Mouse (Mus musculus) adrenal gland, postnatal 10 days (tissue): ENCODE results near the gene Klb. TPM values are rescaled to one million over a fixed set of nuclear protein-coding genes. Genes with fewer than 3 reads are reported as not detected.
"Not testable (repeated sequence)": the region's sequence is repeated elsewhere in the genome, so short reads cannot be mapped to it uniquely, and the experiment has no call there.

Experiments
- DNase-seq: peaks from one replicate; pipeline ENCODE4 v3.0.0; 2021; ENCODE audit warnings: mixed read lengths
- long read RNA-seq, 2 experiments: library from polyadenylated mRNA; stranded (forward); transcript quantifications; one replicate each; pipeline ENCODE4 v2.0.0; 2021
- total RNA-seq, 2 experiments: library from RNA; stranded (reverse); gene quantifications; 2 replicates each; pipeline ENCODE4 v1.2.3; 2021

Gene Klb
- total RNA-seq = 10 to 100 TPM; 19.4 to 19.9 TPM
- long read RNA-seq, experiment 1, partial matches to known transcripts = 6 of 13 reads
- long read RNA-seq, experiment 1, other reads (novel, unspliced or antisense) = 3 of 13 reads
- long read RNA-seq, experiment 2, transcript Klb-201 (5 exons, 3,540 nt) = major isoform, 5 of 8 reads
- long read RNA-seq, experiment 2, partial matches to known transcripts = 1 of 8 reads
- long read RNA-seq, experiment 2, other reads (novel, unspliced or antisense) = 2 of 8 reads

GRCm38 (mm10) chr5:65348168-65348567, at the start of gene Klb:
Klb (plus strand) TSS chr5:65348314.
- DNase-seq = no peak

- not testable (repeated sequence) for DNase-seq
Observed at GRCm38 (mm10) chr5:65299623-65300022, 48.5 kb upstream of the Klb start.

- DNase-seq = no peak
Observed at GRCm38 (mm10) chr5:65300121-65300520, 48.0 kb upstream of the Klb start.

- DNase-seq = no peak
Observed at GRCm38 (mm10) chr5:65305516-65305915, 42.6 kb upstream of the Klb start.

GRCm38 (mm10) chr5:65308208-65308607, 39.9 kb upstream of the Klb start:
- DNase-seq = no peak

GRCm38 (mm10) chr5:65308866-65309265, 39.2 kb upstream of the Klb start:
- no peak for DNase-seq

GRCm38 (mm10) chr5:65319176-65319575, 28.9 kb upstream of the Klb start:
- DNase-seq = peak; percentile 33

GRCm38 (mm10) chr5:65322165-65322564, 25.9 kb upstream of the Klb start:
- DNase-seq = no peak

GRCm38 (mm10) chr5:65324271-65324670, 23.8 kb upstream of the Klb start:
- DNase-seq = no peak

GRCm38 (mm10) chr5:65324758-65325355, 23.3 kb upstream of the Klb start:
- no peak for DNase-seq

- DNase-seq = peak; percentile 19
Observed at GRCm38 (mm10) chr5:65326212-65326611, 21.9 kb upstream of the Klb start.

GRCm38 (mm10) chr5:65329971-65330370, 18.1 kb upstream of the Klb start:
- DNase-seq = no peak

- DNase-seq = no peak
Observed at GRCm38 (mm10) chr5:65334788-65335187, 13.3 kb upstream of the Klb start.

- DNase-seq = peak; percentile 92
Observed at GRCm38 (mm10) chr5:65335298-65336074, 12.6 kb upstream of the Klb start, which contains the start of gene Rfc1. Rfc1 (minus strand) TSS chr5:65335670.

GRCm38 (mm10) chr5:65336075-65336355, 12.1 kb upstream of the Klb start:
- no peak for DNase-seq

GRCm38 (mm10) chr5:65338394-65338793, 9.7 kb upstream of the Klb start:
- DNase-seq = no peak

GRCm38 (mm10) chr5:65340167-65340566, 7.9 kb upstream of the Klb start:
- DNase-seq = no peak

- DNase-seq = peak; percentile 67
Observed at GRCm38 (mm10) chr5:65350508-65350907, 2.4 kb downstream of the Klb start.

GRCm38 (mm10) chr5:65354097-65354496, 6.0 kb downstream of the Klb start:
- DNase-seq = peak; percentile 58

GRCm38 (mm10) chr5:65354985-65355384, 6.9 kb downstream of the Klb start:
- DNase-seq = no peak

GRCm38 (mm10) chr5:65356851-65357250, 8.7 kb downstream of the Klb start:
- peak; percentile 69 for DNase-seq

GRCm38 (mm10) chr5:65357771-65358170, 9.7 kb downstream of the Klb start:
- DNase-seq = no peak

GRCm38 (mm10) chr5:65367837-65368236, 19.7 kb downstream of the Klb start:
- DNase-seq = no peak

GRCm38 (mm10) chr5:65371551-65371950, 23.4 kb downstream of the Klb start:
- no peak for DNase-seq
